In genomic region chr13:34097086-34097485, GRCm38 (mm10) we compare ENCODE assay signal across 12 mouse cellular contexts. TPM values are rescaled to one million over a fixed set of nuclear protein-coding genes. Genes with fewer than 3 reads are reported as not detected.
DNase-seq lines count a peak whose midpoint lies in the region; ATAC-seq lines count a peak whose summit lies in the region.
"Had no signal": no experiment of that assay in that cellular context is flagged by ENCODE, and none has a peak within 500 bp of the region (broad histone marks: within the 10 kb centered on the region; RNA-seq: fewer than 3 reads in every experiment).

No protein-coding gene starts in this region.

- no peak for DNase-seq in lung, postnatal 14 days
- no peak for DNase-seq in hindbrain, embryonic 14.5 days (ENCODE audit: low spot score)
- no peak for DNase-seq in adipocyte (ENCODE audit: low spot score)
- no peak for DNase-seq in right cerebral cortex, postnatal 14 days
- DNase-seq in left cerebral cortex, postnatal 14 days (ENCODE audit: low spot score in 2 of 2) = no peak
- DNase-seq: adrenal gland, postnatal 36 days; gastrocnemius, postnatal 25 days had no signal

- ATAC-seq in lung, embryonic 15.5 days (ENCODE audit: borderline replicate concordance, extremely low read depth, low FRiP score, low TSS enrichment) = no peak
- no peak for ATAC-seq in forebrain, embryonic 12.5 days (ENCODE audit: low FRiP score)
- no peak for ATAC-seq in hindbrain, embryonic 14.5 days (ENCODE audit: low FRiP score)
- ATAC-seq in neural tube, embryonic 14.5 days (ENCODE audit: low read depth) = no peak

- peaks cover 13% of the 10 kb centered on the region for H3K4me1 ChIP-seq in lung, embryonic 15.5 days
- H3K4me1 ChIP-seq in forebrain, embryonic 12.5 days = peaks cover 24% of the 10 kb centered on the region
- peaks cover 18% of the 10 kb centered on the region for H3K4me1 ChIP-seq in hindbrain, embryonic 14.5 days (replicated peaks; ENCODE audit: control insufficient read depth, insufficient read depth, low read length)
- H3K4me1 ChIP-seq in neural tube, embryonic 14.5 days (ENCODE audit: control insufficient read depth, insufficient read depth, low read length) = no peaks in the 10 kb centered on the region

- H3K27me3 ChIP-seq in lung, embryonic 15.5 days = no peaks in the 10 kb centered on the region
- no peaks in the 10 kb centered on the region for H3K27me3 ChIP-seq in forebrain, embryonic 12.5 days
- H3K27me3 ChIP-seq in hindbrain, embryonic 14.5 days (ENCODE audit: control insufficient read depth, insufficient read depth, low read length) = no peaks in the 10 kb centered on the region
- no peaks in the 10 kb centered on the region for H3K27me3 ChIP-seq in neural tube, embryonic 14.5 days (ENCODE audit: control insufficient read depth, insufficient read depth, low read length)

- no peaks in the 10 kb centered on the region for H3K9me3 ChIP-seq in lung, embryonic 15.5 days
- no peaks in the 10 kb centered on the region for H3K9me3 ChIP-seq in forebrain, embryonic 12.5 days
- H3K9me3 ChIP-seq in hindbrain, embryonic 14.5 days (ENCODE audit: control insufficient read depth, low read length) = no peaks in the 10 kb centered on the region
- H3K9me3 ChIP-seq in neural tube, embryonic 14.5 days (ENCODE audit: control insufficient read depth, low read length) = no peaks in the 10 kb centered on the region

- WGBS in lung, embryonic 15.5 days = 74% methylated on average over 3 of the region's 3 CpGs
- WGBS in forebrain, embryonic 12.5 days = 69% methylated on average over 3 of the region's 3 CpGs
- 40% methylated on average over 3 of the region's 3 CpGs for WGBS in hindbrain, embryonic 14.5 days
- 38% methylated on average over 3 of the region's 3 CpGs for WGBS in neural tube, embryonic 14.5 days

- intact Hi-C loops in left cerebral cortex, postnatal 14 days (cut with DNase I) = loop anchor here (5.0 kb wide), 1 partner anchor 35 kb away; the partner anchor contains the start of gene Tubb2b

- no peak overlapping the region for H3K4me3 ChIP-seq in lung, embryonic 15.5 days
- no peak overlapping the region for H3K4me3 ChIP-seq in forebrain, embryonic 12.5 days (replicated peaks)
- no peak overlapping the region for H3K4me3 ChIP-seq in hindbrain, embryonic 14.5 days (replicated peaks; ENCODE audit: low read length)
- H3K4me3 ChIP-seq in neural tube, embryonic 14.5 days (ENCODE audit: low read depth, low read length) = no peak overlapping the region

- no peaks in the 10 kb centered on the region for H3K36me3 ChIP-seq in lung, embryonic 15.5 days
- H3K36me3 ChIP-seq in forebrain, embryonic 12.5 days (replicated peaks) = no peaks in the 10 kb centered on the region
- H3K36me3 ChIP-seq in hindbrain, embryonic 14.5 days (replicated peaks; ENCODE audit: control insufficient read depth, insufficient read depth) = no peaks in the 10 kb centered on the region
- no peaks in the 10 kb centered on the region for H3K36me3 ChIP-seq in neural tube, embryonic 14.5 days (ENCODE audit: control insufficient read depth, insufficient read depth, low read length)

- peak overlapping the region; percentile 11; the same call in 1 of the 2 replicates for H3K27ac ChIP-seq in lung, embryonic 15.5 days
- peak overlapping the region; percentile 84 for H3K27ac ChIP-seq in forebrain, embryonic 12.5 days
- H3K27ac ChIP-seq in hindbrain, embryonic 14.5 days = peak overlapping the region; percentile 85; the same call in 1 of the 2 replicates
- H3K27ac ChIP-seq in neural tube, embryonic 14.5 days (ENCODE audit: low read depth, low read length) = peak overlapping the region; percentile 60
- H3K27ac ChIP-seq: liver, embryonic 14.5 days had no signal

- H3K4me2 ChIP-seq in lung, embryonic 15.5 days = no peak overlapping the region
- H3K4me2 ChIP-seq in forebrain, embryonic 12.5 days = no peak overlapping the region
- H3K4me2 ChIP-seq in hindbrain, embryonic 14.5 days (replicated peaks) = no peak overlapping the region
- no peak overlapping the region for H3K4me2 ChIP-seq in neural tube, embryonic 14.5 days (ENCODE audit: low read depth, low read length)

- no peak overlapping the region for H3K9ac ChIP-seq in lung, embryonic 15.5 days
- H3K9ac ChIP-seq in forebrain, embryonic 12.5 days = no peak overlapping the region
- no peak overlapping the region for H3K9ac ChIP-seq in hindbrain, embryonic 14.5 days
- H3K9ac ChIP-seq in neural tube, embryonic 14.5 days (replicated peaks; ENCODE audit: low read depth, low read length) = no peak overlapping the region
- H3K9ac ChIP-seq: liver, embryonic 14.5 days had no signal

RNA-seq across cellular contexts. Expression of gene Tubb2a, which starts 19.3 kb away (rescaled TPM):
- 180 and 197 TPM in 2 replicates for polyA plus RNA-seq in lung, embryonic 15.5 days (2015; fragmentation: Nextera tagmentation; extraction: Ambion mirVana)
- 397 and 403 TPM in 2 replicates for polyA plus RNA-seq in forebrain, embryonic 12.5 days (2016; fragmentation: Nextera tagmentation; extraction: Ambion mirVana)
- polyA plus RNA-seq in hindbrain, embryonic 14.5 days (2014; fragmentation: Nextera tagmentation; extraction: Ambion mirVana) = 2,565 and 2,873 TPM in 2 replicates
- polyA plus RNA-seq in neural tube, embryonic 14.5 days (2014; fragmentation: Nextera tagmentation; extraction: Ambion mirVana) = 2,423 and 2,884 TPM in 2 replicates
- total RNA-seq in left cerebral cortex, postnatal 14 days (2021) = 1,000 to 10,000 TPM; 1,973 to 2,002 TPM

RNA-seq across cellular contexts. Expression of gene Tubb2b, which starts 33.2 kb away (rescaled TPM):
- 18.0 and 19.7 TPM in 2 replicates for polyA plus RNA-seq in lung, embryonic 15.5 days (2015; fragmentation: Nextera tagmentation; extraction: Ambion mirVana)
- polyA plus RNA-seq in forebrain, embryonic 12.5 days (2016; fragmentation: Nextera tagmentation; extraction: Ambion mirVana) = 311 and 346 TPM in 2 replicates
- polyA plus RNA-seq in hindbrain, embryonic 14.5 days (2014; fragmentation: Nextera tagmentation; extraction: Ambion mirVana) = 682 and 716 TPM in 2 replicates
- 629 and 667 TPM in 2 replicates for polyA plus RNA-seq in neural tube, embryonic 14.5 days (2014; fragmentation: Nextera tagmentation; extraction: Ambion mirVana)
- 100 to 1,000 TPM; 348 to 398 TPM for total RNA-seq in left cerebral cortex, postnatal 14 days (2021)
- total RNA-seq: hematopoietic stem cell, adult 5-6 weeks had no signal

RNA-seq across cellular contexts. Expression of gene Bphl, which starts 59.7 kb away (rescaled TPM):
- 57.3 and 59.0 TPM in 2 replicates for polyA plus RNA-seq in lung, embryonic 15.5 days (2015; fragmentation: Nextera tagmentation; extraction: Ambion mirVana)
- polyA plus RNA-seq in forebrain, embryonic 12.5 days (2016; fragmentation: Nextera tagmentation; extraction: Ambion mirVana) = 35.0 and 38.2 TPM in 2 replicates
- 42.8 and 43.5 TPM in 2 replicates for polyA plus RNA-seq in hindbrain, embryonic 14.5 days (2014; fragmentation: Nextera tagmentation; extraction: Ambion mirVana)
- 41.3 and 41.6 TPM in 2 replicates for polyA plus RNA-seq in neural tube, embryonic 14.5 days (2014; fragmentation: Nextera tagmentation; extraction: Ambion mirVana)
- total RNA-seq in left cerebral cortex, postnatal 14 days (2021) = 10 to 100 TPM; 33.7 to 38.3 TPM

Comparison
In these comparisons a context has a peak if more than half of its experiments do, and no peak if none do; other contexts are left out.
1. H3K27ac ChIP-seq: peak in every context shown above with its lines; median percentile 85 in hindbrain, embryonic 14.5 days; 84 in forebrain, embryonic 12.5 days; 60 in neural tube, embryonic 14.5 days; 11 in lung, embryonic 15.5 days.
2. RNA of gene Tubb2b, which starts 33.2 kb away (polyA plus RNA-seq): 682 to 716 TPM in hindbrain, embryonic 14.5 days, 629 to 667 TPM in neural tube, embryonic 14.5 days and 311 to 346 TPM in forebrain, embryonic 12.5 days; 18.0 to 19.7 TPM in lung, embryonic 15.5 days; every median in the first group is over 10 times any median in the second.